Mouse (Mus musculus): ENCODE results near the gene Gm17657.

The Gm17657 gene

GRCm38 (mm10) chr17:29485336-29486233, 63.9 kb downstream of the Gm17657 start:
- no peak for DNase-seq (ENCODE audit: low spot score)

- no peak for DNase-seq (ENCODE audit: low spot score)
These were observed 65.0 kb downstream of the Gm17657 start for GRCm38 (mm10) chr17:29484431-29484830.

GRCm38 (mm10) chr17:29483282-29483681, 66.2 kb downstream of the Gm17657 start:
- no peak for DNase-seq (ENCODE audit: low spot score)

- no peak for DNase-seq (ENCODE audit: low spot score)
These were observed 66.8 kb downstream of the Gm17657 start for GRCm38 (mm10) chr17:29482632-29483031.

- no peak for DNase-seq (ENCODE audit: low spot score)
These were observed 69.2 kb downstream of the Gm17657 start for GRCm38 (mm10) chr17:29480256-29480655.

- DNase-seq (ENCODE audit: low spot score), result no peak
These were observed 71.2 kb downstream of the Gm17657 start for GRCm38 (mm10) chr17:29478271-29478670.

- no peak for DNase-seq (ENCODE audit: low spot score)
These were observed 72.1 kb downstream of the Gm17657 start for GRCm38 (mm10) chr17:29477357-29477756.

- DNase-seq (ENCODE audit: low spot score), result no peak
These were observed 73.0 kb downstream of the Gm17657 start for GRCm38 (mm10) chr17:29476461-29476860.

GRCm38 (mm10) chr17:29475142-29475541, 74.3 kb downstream of the Gm17657 start:
- no peak for DNase-seq (ENCODE audit: low spot score)

- no peak for DNase-seq (ENCODE audit: low spot score)
These were observed 75.4 kb downstream of the Gm17657 start for GRCm38 (mm10) chr17:29474036-29474435.

GRCm38 (mm10) chr17:29473466-29473865, 76.0 kb downstream of the Gm17657 start:
- DNase-seq (ENCODE audit: low spot score), result no peak

Data from retina, embryonic 14.5 days (tissue).